Mouse (Mus musculus): ENCODE measurements around the gene Gm28845.

- no peak for TF ChIP-seq CTCF (IDR thresholded peaks at IDR 0.05; ENCODE audit: insufficient read depth, low read length)
- no peak for TF ChIP-seq POLR2A (IDR thresholded peaks at IDR 0.05; ENCODE audit: borderline replicate concordance, extremely low read depth, low read depth, low read length)
These were observed 43.8 kb downstream of the Gm28845 start for GRCm38 (mm10) chr1:65075607-65076006.

All from lung, adult 2 months (tissue).